In genomic region chr2:165838606-165839316, GRCm38 (mm10) we compare ENCODE assay signal across 16 mouse cellular contexts.
DNase-seq lines count a peak whose midpoint lies in the region; ATAC-seq and TF ChIP-seq lines count a peak whose summit lies in the region.
"Had no signal": no experiment of that assay in that cellular context is flagged by ENCODE, and none has a peak within 500 bp of the region (broad histone marks: within the 10 kb centered on the region; RNA-seq: fewer than 3 reads in every experiment).

No protein-coding gene starts in this region.

- no peak overlapping the region for H3K27ac ChIP-seq in lung, embryonic 16.5 days (ENCODE audit: low read length)
- H3K27ac ChIP-seq in forebrain, embryonic 14.5 days (ENCODE audit: low read depth, low read length), result peak overlapping the region; percentile 59
- H3K27ac ChIP-seq in hindbrain, embryonic 16.5 days (ENCODE audit: low read depth, low read length), result peak overlapping the region; percentile 2; the same call in 1 of the 2 replicates
- 0 out of 2 replicates have a peak overlapping the region, but pooled peaks have one; percentile 20 for H3K27ac ChIP-seq in olfactory bulb, adult 2 months (ENCODE audit: insufficient read depth, low read depth, low read length)
- H3K27ac ChIP-seq: limb, embryonic 13.5 days had no signal

- H3K4me1 ChIP-seq in lung, embryonic 16.5 days (replicated peaks; ENCODE audit: control insufficient read depth, insufficient read depth, low read length), result peaks cover 7% of the 10 kb centered on the region; the same call in 1 of the 2 replicates
- H3K4me1 ChIP-seq in forebrain, embryonic 14.5 days (ENCODE audit: control insufficient read depth, insufficient read depth, low read length), result peaks cover 11% of the 10 kb centered on the region
- peaks cover 4% of the 10 kb centered on the region; the same call in 1 of the 2 replicates for H3K4me1 ChIP-seq in hindbrain, embryonic 16.5 days (ENCODE audit: control insufficient read depth, insufficient read depth, low read depth, low read length)
- H3K4me1 ChIP-seq in olfactory bulb, adult 2 months (ENCODE audit: control insufficient read depth, insufficient read depth, low read length), result peaks cover 43% of the 10 kb centered on the region

- no peak for DNase-seq in lung, postnatal 25 days (ENCODE audit: low spot score)
- DNase-seq in forebrain, embryonic 14.5 days (ENCODE audit: low spot score), result peak; percentile 75
- DNase-seq in layer of hippocampus, postnatal 14 days (ENCODE audit: low spot score in 2 of 2), result no peak
- DNase-seq in right cerebral cortex, postnatal 10 days (ENCODE audit: low spot score in 2 of 2), result no peak
- DNase-seq: adrenal gland, postnatal 14 days; cerebellum, postnatal 36 days; heart, postnatal 10 days; kidney, adult 11 months; kidney, postnatal 36 days; liver, postnatal 0 days; right cerebral cortex, adult 18-20 months; thymus, postnatal 4 days had no signal

- H3K4me3 ChIP-seq in lung, embryonic 16.5 days (ENCODE audit: low read length), result no peak overlapping the region
- H3K4me3 ChIP-seq in forebrain, embryonic 14.5 days (ENCODE audit: low read depth, low read length), result no peak overlapping the region
- H3K4me3 ChIP-seq in hindbrain, embryonic 16.5 days (ENCODE audit: low read length), result no peak overlapping the region
- H3K4me3 ChIP-seq in olfactory bulb, adult 2 months (ENCODE audit: insufficient read depth, low read depth, low read length), result no peak overlapping the region
- H3K4me3 ChIP-seq: limb, embryonic 13.5 days had no signal

- WGBS in lung, embryonic 16.5 days, result 82% methylated on average over 23 of the region's 23 CpGs
- 68% methylated on average over 23 of the region's 23 CpGs for WGBS in forebrain, embryonic 14.5 days
- 51% methylated on average over 23 of the region's 23 CpGs for WGBS in hindbrain, embryonic 16.5 days
- WGBS in olfactory bulb, adult 2 months, result 56% methylated on average over 23 of the region's 23 CpGs

- no peaks in the 10 kb centered on the region for H3K27me3 ChIP-seq in lung, embryonic 16.5 days (ENCODE audit: control insufficient read depth, insufficient read depth, low read depth, low read length)
- no peaks in the 10 kb centered on the region for H3K27me3 ChIP-seq in forebrain, embryonic 14.5 days (replicated peaks; ENCODE audit: control insufficient read depth, insufficient read depth, low read length)
- no peaks in the 10 kb centered on the region for H3K27me3 ChIP-seq in hindbrain, embryonic 16.5 days (replicated peaks; ENCODE audit: control insufficient read depth, insufficient read depth, low read length)
- H3K27me3 ChIP-seq: limb, embryonic 13.5 days had no signal

- no peak for TF ChIP-seq POLR2A in olfactory bulb, adult 2 months (IDR thresholded peaks at IDR 0.05; ENCODE audit: insufficient read depth, low read depth, low read length)

- no peak for TF ChIP-seq CTCF in olfactory bulb, adult 2 months (IDR thresholded peaks at IDR 0.05; ENCODE audit: insufficient read depth, low read depth, low read length)

- H3K4me2 ChIP-seq in lung, embryonic 16.5 days (ENCODE audit: low read depth, low read length), result no peak overlapping the region
- H3K4me2 ChIP-seq in forebrain, embryonic 14.5 days (ENCODE audit: low read length), result no peak overlapping the region
- no peak overlapping the region for H3K4me2 ChIP-seq in hindbrain, embryonic 16.5 days (ENCODE audit: low read length)
- H3K4me2 ChIP-seq: limb, embryonic 13.5 days had no signal

- peaks cover 57% of the 10 kb centered on the region for H3K36me3 ChIP-seq in lung, embryonic 16.5 days (ENCODE audit: control insufficient read depth, insufficient read depth, low read length)
- peaks cover 93% of the 10 kb centered on the region for H3K36me3 ChIP-seq in forebrain, embryonic 14.5 days (ENCODE audit: control insufficient read depth, insufficient read depth, low read length)
- peaks cover 26% of the 10 kb centered on the region for H3K36me3 ChIP-seq in hindbrain, embryonic 16.5 days (ENCODE audit: control insufficient read depth, insufficient read depth, low read length)

- H3K9ac ChIP-seq in lung, embryonic 16.5 days (ENCODE audit: low read length), result no peak overlapping the region
- H3K9ac ChIP-seq in forebrain, embryonic 14.5 days (ENCODE audit: low read length), result no peak overlapping the region; the same call in 1 of the 2 replicates
- no peak overlapping the region for H3K9ac ChIP-seq in hindbrain, embryonic 16.5 days (ENCODE audit: low read depth, low read length)
- H3K9ac ChIP-seq: limb, embryonic 13.5 days; liver, postnatal 0 days had no signal

- peak; percentile 30; the same call in 1 of the 2 replicates for ATAC-seq in lung, embryonic 16.5 days (ENCODE audit: low read depth)
- peak; percentile 68 for ATAC-seq in forebrain, embryonic 14.5 days
- no peak for ATAC-seq in hindbrain, embryonic 16.5 days
- ATAC-seq: liver, postnatal 0 days had no signal

- H3K9me3 ChIP-seq in lung, embryonic 16.5 days (ENCODE audit: control insufficient read depth, low read length), result no peaks in the 10 kb centered on the region
- H3K9me3 ChIP-seq in forebrain, embryonic 14.5 days (replicated peaks; ENCODE audit: control insufficient read depth, low read length), result no peaks in the 10 kb centered on the region
- H3K9me3 ChIP-seq in hindbrain, embryonic 16.5 days (ENCODE audit: control insufficient read depth, low read length), result no peaks in the 10 kb centered on the region
- H3K9me3 ChIP-seq: limb, embryonic 13.5 days had no signal
